Mouse (Mus musculus) kidney, embryonic 14.5 days (tissue): Measurements from ENCODE around the gene Opcml. TPM values are rescaled to one million over a fixed set of nuclear protein-coding genes. Genes with fewer than 3 reads are reported as not detected.

Experiments used
- ATAC-seq: fragments of 200-750 bp; cut with Nextera tagmentation; 2 replicates; pipeline ENCODE4 v1.8.0; 2017; ENCODE audit warnings: moderate number of reproducible peaks, mild to moderate bottlenecking, moderate TSS enrichment, moderate library complexity; ENCODE audit not compliant: low FRiP score, low TSS enrichment
- H3K27ac ChIP-seq: fragments of 300-500 bp; sonication (generic); 2 replicates; pipeline ENCODE4 v1.5.1; 2014; ENCODE audit warnings: low read depth, mild to moderate bottlenecking, low read length, moderate library complexity, mixed read lengths
- H3K27me3 ChIP-seq: fragments of 300-500 bp; sonication (generic); 2 replicates; pipeline ENCODE4 v1.6.1; 2014; ENCODE audit warnings: mild to moderate bottlenecking, low read length; ENCODE audit not compliant: control insufficient read depth, insufficient read depth
- H3K36me3 ChIP-seq: fragments of 300-500 bp; sonication (generic); 2 replicates; pipeline ENCODE4 v1.6.1; 2014; ENCODE audit warnings: low read length, mixed read lengths; ENCODE audit not compliant: control insufficient read depth, insufficient read depth
- H3K4me1 ChIP-seq: fragments of 300-500 bp; sonication (generic); 2 replicates; pipeline ENCODE4 v1.6.1; 2014; ENCODE audit warnings: low read length, mixed read lengths; ENCODE audit not compliant: control insufficient read depth, insufficient read depth
- H3K4me2 ChIP-seq: fragments of 300-500 bp; sonication (generic); replicated peaks from 2 replicates; pipeline ENCODE4 v1.6.1; 2014; ENCODE audit warnings: low read depth, mild to moderate bottlenecking, low read length
- H3K4me3 ChIP-seq: fragments of 300-500 bp; sonication (generic); 2 replicates; pipeline ENCODE4 v1.5.1; 2014; ENCODE audit warnings: mild to moderate bottlenecking, low read length
- H3K9ac ChIP-seq: fragments of 300-500 bp; sonication (generic); 2 replicates; pipeline ENCODE4 v1.6.1; 2014; ENCODE audit warnings: low read depth, mild to moderate bottlenecking, low read length, moderate library complexity
- H3K9me3 ChIP-seq: fragments of 300-500 bp; sonication (generic); 2 replicates; pipeline ENCODE4 v1.6.1; 2016; ENCODE audit warnings: low read length; ENCODE audit not compliant: control insufficient read depth
- WGBS: fragments of 180-500 bp; shearing (Covaris S2); extraction: QIAGEN DNeasy Blood & Tissue Kit; methylation state at CpG from one replicate; pipeline ENCODE4 v1.1.7; 2014; 5-methylcytosine and 5-hydroxymethylcytosine counted together
- polyA plus RNA-seq: library from polyadenylated mRNA; unstranded; fragments of >200 nt; fragmentation: Nextera tagmentation; extraction: Ambion mirVana; gene quantifications from 2 replicates; pipeline ENCODE4 v1.2.1, GENCODE M21; 2014

Opcml gene
- polyA plus RNA-seq, 1 experiment from 2014 or later, result 1.9 TPM

DNA sequence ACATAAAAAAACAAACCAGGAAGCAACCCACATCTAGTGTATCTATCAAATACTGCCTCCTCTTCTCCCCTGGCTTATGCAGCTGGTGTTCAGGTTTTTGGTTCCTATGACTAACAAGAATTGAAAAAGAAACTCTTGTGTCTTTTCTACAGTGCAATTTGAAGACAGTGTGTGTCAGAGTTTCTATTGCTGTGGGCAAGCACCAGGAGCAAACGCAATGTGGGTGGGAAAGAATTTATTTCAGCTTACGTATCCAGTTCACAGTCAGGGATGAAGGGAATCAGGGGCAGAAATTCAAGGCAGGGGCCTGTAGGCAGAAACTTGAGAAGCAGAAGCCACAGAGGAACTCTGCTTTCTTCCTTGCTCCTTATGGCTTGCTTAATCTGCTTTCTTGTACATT is 869.4 kb downstream of the Opcml start:
- no peak for ATAC-seq
- H3K4me3 ChIP-seq, result no peak overlapping the region
- no peaks in the 10 kb centered on the region for H3K9me3 ChIP-seq
- H3K27ac ChIP-seq, result no peak overlapping the region
- no peaks in the 10 kb centered on the region for H3K27me3 ChIP-seq
- no peaks in the 10 kb centered on the region for H3K36me3 ChIP-seq
- no peak overlapping the region for H3K9ac ChIP-seq
- 71% methylated on average over 2 of the region's 2 CpGs for WGBS
- H3K4me1 ChIP-seq, result no peaks in the 10 kb centered on the region
- no peak overlapping the region for H3K4me2 ChIP-seq

DNA sequence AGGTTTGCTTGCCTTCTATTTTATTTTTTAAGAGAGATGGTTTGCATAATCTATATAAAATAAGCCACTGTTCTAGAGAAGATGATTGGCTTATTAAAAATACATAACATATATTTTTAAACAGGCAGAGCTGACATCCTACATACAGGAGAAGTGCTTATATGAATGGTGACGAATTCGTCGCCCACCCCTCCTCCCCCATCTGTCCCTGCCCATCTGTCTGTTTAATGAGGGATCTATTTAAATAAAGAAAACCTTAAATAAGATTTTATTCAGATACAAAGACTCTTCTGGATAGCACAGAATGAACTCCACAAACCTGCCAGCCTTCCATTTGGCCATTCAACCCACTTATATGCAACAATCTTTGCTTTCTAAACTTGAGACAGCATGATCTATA is 872.3 kb downstream of the Opcml start:
- no peak for ATAC-seq
- Histone ChIP-seq H3K4me3 (no peak overlapping the region), H3K36me3 (no peaks in the 10 kb centered on the region), H3K9me3 (no peaks in the 10 kb centered on the region), H3K4me2 (no peak overlapping the region), H3K27ac (no peak overlapping the region), H3K4me1 (no peaks in the 10 kb centered on the region), H3K9ac (no peak overlapping the region), H3K27me3 (no peaks in the 10 kb centered on the region)
- 92% methylated on average over 3 of the region's 3 CpGs for WGBS

DNA sequence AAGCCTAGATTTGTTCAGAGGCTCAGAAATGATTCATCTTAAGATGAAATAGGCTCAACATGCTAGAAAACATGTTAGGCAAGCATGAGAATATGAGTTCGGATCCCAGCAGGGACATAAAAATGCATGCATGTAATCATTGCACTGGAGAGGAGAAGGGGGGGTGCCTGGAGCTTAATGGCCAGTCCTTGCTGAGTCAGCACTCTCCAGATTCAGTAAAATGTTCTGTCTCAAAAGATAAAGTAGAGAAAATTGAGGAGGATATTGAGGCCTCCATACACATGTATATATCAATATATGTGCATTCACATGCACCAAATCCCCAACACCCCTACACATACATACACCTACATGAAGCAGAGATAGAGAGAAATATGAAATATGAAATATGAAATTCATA is 889.7 kb downstream of the Opcml start:
- no peak for ATAC-seq
- Histone ChIP-seq H3K9me3 (no peaks in the 10 kb centered on the region), H3K4me2 (no peak overlapping the region), H3K9ac (no peak overlapping the region), H3K4me3 (no peak overlapping the region), H3K36me3 (no peaks in the 10 kb centered on the region), H3K27me3 (no peaks in the 10 kb centered on the region), H3K4me1 (no peaks in the 10 kb centered on the region), H3K27ac (no peak overlapping the region)
- 88% methylated on average over 1 of the region's 1 CpGs for WGBS

DNA sequence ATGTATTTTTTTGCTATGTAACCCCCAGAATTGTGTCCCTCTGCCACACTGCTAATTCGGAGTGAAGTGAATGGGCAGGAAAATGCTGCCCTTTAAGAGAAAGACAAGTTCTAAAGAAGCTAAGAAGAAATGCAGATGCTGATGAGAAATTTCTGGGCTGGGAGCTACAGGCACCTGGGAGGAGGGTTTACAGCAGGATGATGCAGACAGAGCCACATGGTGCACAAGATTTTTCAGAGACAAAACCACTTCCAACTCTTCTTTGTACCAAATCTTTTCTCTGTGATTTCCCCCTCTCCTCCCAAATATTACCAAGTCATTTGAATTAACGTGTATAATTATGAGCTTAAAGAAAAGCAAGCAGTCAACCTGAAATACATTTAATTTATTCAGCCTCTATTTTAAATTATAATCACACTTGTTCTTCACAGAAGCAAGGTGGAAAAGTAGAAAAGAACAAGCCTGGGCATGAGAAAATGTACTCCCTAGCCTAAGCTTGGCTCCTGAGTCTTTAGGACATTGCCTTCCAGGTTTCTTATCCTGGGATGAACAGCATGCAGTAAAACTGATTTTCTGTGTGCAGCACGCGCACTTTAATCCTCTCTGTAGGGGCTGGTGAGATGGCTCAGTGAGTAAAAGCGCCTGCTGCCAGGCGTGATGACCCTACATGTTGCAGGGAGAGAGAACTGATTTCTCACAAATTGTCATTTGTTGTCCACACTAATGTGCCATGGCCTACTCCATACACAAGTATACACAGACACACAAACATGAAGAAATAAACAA is 890.9 kb downstream of the Opcml start:
- H3K4me2 ChIP-seq, result no peak overlapping the region
- H3K27ac ChIP-seq, result no peak overlapping the region
- H3K36me3 ChIP-seq, result no peaks in the 10 kb centered on the region
- no peaks in the 10 kb centered on the region for H3K27me3 ChIP-seq
- no peak for ATAC-seq
- H3K9me3 ChIP-seq, result no peaks in the 10 kb centered on the region
- no peak overlapping the region for H3K4me3 ChIP-seq
- 80% methylated on average over 6 of the region's 6 CpGs for WGBS
- no peak overlapping the region for H3K9ac ChIP-seq
- no peaks in the 10 kb centered on the region for H3K4me1 ChIP-seq

DNA sequence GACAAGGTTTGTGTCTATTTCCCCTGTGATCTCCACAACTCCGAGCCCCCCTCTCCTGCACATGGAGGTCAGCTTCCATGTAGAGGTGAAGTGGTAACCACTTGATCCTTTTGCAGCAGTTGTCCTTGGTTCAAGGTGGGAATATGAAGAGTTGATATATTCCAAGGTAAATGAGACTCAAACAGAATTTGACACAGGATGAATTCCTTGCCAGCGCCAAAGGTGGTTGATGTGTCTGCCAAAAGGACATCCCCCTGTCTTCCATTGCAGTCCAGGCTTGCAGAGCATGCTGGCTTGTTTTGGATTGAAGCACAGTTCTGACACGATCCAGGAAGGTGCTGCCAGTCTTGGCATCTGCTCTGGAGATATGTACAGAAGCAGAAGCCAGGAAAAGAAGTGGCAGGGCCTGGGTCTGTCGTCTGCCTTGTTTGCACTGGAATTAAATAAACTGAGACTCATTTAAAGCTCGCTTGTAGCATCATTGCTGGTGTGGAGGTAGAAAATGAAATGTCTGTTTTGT is 893.4 kb downstream of the Opcml start:
- Histone ChIP-seq H3K36me3 (no peaks in the 10 kb centered on the region), H3K4me2 (no peak overlapping the region), H3K9me3 (no peaks in the 10 kb centered on the region), H3K27me3 (no peaks in the 10 kb centered on the region), H3K4me1 (no peaks in the 10 kb centered on the region), H3K9ac (no peak overlapping the region), H3K4me3 (no peak overlapping the region), H3K27ac (no peak overlapping the region)
- ATAC-seq, result no peak
- 88% methylated on average over 5 of the region's 5 CpGs for WGBS

DNA sequence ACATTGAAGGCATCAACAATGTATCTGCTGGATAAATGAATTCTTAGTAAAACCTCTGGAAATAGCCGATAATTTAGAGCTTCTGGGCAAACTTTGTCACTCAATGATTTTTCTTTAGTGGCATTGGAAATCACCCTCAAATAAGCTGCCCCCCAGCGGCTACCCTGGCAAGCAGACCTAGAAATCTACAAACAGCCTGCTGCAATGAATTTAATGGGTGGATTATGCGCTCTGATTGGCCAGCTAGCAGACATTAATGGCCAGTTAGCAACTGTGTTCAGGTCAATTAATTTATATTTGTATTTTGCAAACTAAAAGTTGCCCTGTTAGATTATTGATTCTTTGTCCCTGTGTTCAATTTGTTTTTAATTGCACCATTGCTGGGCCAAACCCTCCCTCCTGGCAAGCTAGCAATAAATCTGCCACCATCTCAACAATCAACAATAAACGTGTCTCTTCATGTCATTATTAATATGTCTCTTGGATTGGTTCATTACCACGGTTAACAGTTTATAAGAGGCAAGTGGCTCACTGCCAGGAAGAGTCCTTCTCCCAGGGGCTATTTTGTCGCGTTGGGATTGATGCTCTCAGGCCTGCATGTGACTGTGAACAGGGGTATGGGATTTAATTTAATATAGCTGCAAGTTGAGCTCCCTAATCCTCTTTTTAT is 896.5 kb downstream of the Opcml start:
- 63% methylated on average over 7 of the region's 7 CpGs for WGBS
- Histone ChIP-seq H3K9ac (no peak overlapping the region), H3K4me2 (no peak overlapping the region), H3K27me3 (no peaks in the 10 kb centered on the region), H3K4me1 (no peaks in the 10 kb centered on the region), H3K4me3 (no peak overlapping the region), H3K27ac (no peak overlapping the region), H3K36me3 (no peaks in the 10 kb centered on the region), H3K9me3 (no peaks in the 10 kb centered on the region)
- no peak for ATAC-seq

DNA sequence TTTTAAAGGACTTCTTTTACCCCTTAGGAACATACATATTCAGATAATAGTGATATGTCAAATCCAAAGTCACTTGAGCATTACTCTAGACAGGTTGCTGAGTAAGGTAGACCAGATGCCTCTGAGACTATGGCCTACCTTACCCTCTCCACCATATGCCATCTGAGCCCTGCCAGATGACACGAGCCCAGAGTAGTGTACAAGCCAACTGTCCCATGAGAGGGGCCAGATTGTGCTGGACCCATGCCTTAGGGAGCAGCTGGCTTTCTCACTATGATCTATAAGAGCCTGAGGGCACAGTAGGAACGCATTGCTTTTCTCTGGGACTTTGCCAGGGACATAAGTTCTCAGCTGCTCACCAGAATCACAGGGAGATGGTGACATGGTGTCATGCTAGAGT is 899.6 kb downstream of the Opcml start:
- H3K36me3 ChIP-seq, result no peaks in the 10 kb centered on the region
- H3K9me3 ChIP-seq, result no peaks in the 10 kb centered on the region
- no peaks in the 10 kb centered on the region for H3K4me1 ChIP-seq
- H3K27me3 ChIP-seq, result no peaks in the 10 kb centered on the region
- no peak overlapping the region for H3K9ac ChIP-seq
- WGBS, result 81% methylated on average over 2 of the region's 2 CpGs
- H3K27ac ChIP-seq, result no peak overlapping the region
- ATAC-seq, result no peak
- no peak overlapping the region for H3K4me3 ChIP-seq
- H3K4me2 ChIP-seq, result no peak overlapping the region

DNA sequence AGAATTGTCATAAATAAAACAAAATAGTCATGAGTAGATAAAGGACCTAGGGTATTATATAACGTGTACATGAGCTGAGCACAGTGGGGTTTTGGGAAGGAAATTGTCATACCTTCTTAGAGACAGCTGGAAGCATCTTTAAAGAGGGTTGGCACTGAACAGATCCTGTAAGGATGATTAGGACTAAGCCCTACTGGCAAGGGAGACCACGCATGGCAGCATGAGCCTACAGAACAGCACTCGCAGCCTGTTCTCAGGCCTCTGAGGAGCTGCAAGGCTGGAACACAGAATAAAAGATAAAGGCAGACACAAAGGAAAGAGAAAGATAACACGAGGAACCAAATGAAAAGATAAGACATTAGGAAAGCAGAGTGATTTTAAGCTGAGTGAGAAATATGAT is 915.2 kb downstream of the Opcml start:
- Histone ChIP-seq H3K27ac (no peak overlapping the region), H3K9ac (no peak overlapping the region), H3K9me3 (no peaks in the 10 kb centered on the region), H3K4me3 (no peak overlapping the region), H3K36me3 (no peaks in the 10 kb centered on the region), H3K4me1 (no peaks in the 10 kb centered on the region), H3K4me2 (no peak overlapping the region), H3K27me3 (no peaks in the 10 kb centered on the region)
- no peak for ATAC-seq
- 86% methylated on average over 4 of the region's 4 CpGs for WGBS

DNA sequence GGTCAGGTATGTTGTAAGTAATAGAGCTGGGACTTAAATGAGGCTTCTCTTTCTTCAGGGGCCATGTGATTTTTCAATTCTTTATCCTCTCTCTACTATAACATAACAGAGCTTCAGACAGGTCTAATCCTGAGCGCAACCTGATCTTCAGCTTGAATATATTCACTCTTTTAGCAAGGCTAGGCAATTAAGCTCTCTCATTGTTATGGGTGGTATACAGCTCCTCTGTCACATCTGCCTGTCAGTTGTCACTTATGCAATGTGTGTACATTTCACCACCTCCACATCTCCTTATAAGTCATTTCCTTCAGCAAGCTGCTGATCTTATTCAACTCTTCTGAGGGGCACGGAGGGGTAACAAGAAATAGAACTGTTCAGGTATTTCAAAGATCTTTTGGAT is 924.0 kb downstream of the Opcml start:
- ATAC-seq, result no peak
- Histone ChIP-seq H3K4me2 (no peak overlapping the region), H3K9ac (no peak overlapping the region), H3K27me3 (no peaks in the 10 kb centered on the region), H3K27ac (no peak overlapping the region), H3K9me3 (no peaks in the 10 kb centered on the region), H3K36me3 (no peaks in the 10 kb centered on the region), H3K4me3 (no peak overlapping the region), H3K4me1 (no peaks in the 10 kb centered on the region)
- WGBS, result 86% methylated on average over 2 of the region's 2 CpGs
